Mouse (Mus musculus): Measurements from ENCODE around the gene Sesn2. TPM values are rescaled to one million over a fixed set of nuclear protein-coding genes. Genes with fewer than 3 reads are reported as not detected.
A peak's percentile ranks its signal among the peaks of the same experiment; 100 is the strongest.
"Not testable (repeated sequence)": the region's sequence is repeated elsewhere in the genome, so short reads cannot be mapped to it uniquely, and the experiment has no call there.

Gene Sesn2
- total RNA-seq (2015; ENCODE audit: low replicate concordance), result 11.2 and 11.7 TPM in 2 replicates
- total RNA-seq (2017; ENCODE audit: low replicate concordance), result 7.8 and 10.9 TPM in 2 replicates

- peak; percentile 84 for ATAC-seq (replicated peaks; ENCODE audit: low FRiP score, poor library complexity, severe bottlenecking)
Measured at GRCm38 (mm10) chr4:132510352-132510798, at the start of gene Sesn2. TSS of gene Sesn2 (minus strand) at chr4:132510501.

GRCm38 (mm10) chr4:132555550-132555949 lies 45.2 kb upstream of the Sesn2 start:
- ATAC-seq (replicated peaks; ENCODE audit: low FRiP score, poor library complexity, severe bottlenecking), result not testable (repeated sequence)

- ATAC-seq (replicated peaks; ENCODE audit: low FRiP score, poor library complexity, severe bottlenecking), result no peak
Measured at GRCm38 (mm10) chr4:132554653-132555052, 44.4 kb upstream of the Sesn2 start.

- ATAC-seq (replicated peaks; ENCODE audit: low FRiP score, poor library complexity, severe bottlenecking), result no peak
Measured at GRCm38 (mm10) chr4:132554221-132554620, 43.9 kb upstream of the Sesn2 start.

- ATAC-seq (replicated peaks; ENCODE audit: low FRiP score, poor library complexity, severe bottlenecking), result peak; percentile 89
Measured at GRCm38 (mm10) chr4:132545851-132546250, 35.5 kb upstream of the Sesn2 start.

GRCm38 (mm10) chr4:132542724-132543123 lies 32.4 kb upstream of the Sesn2 start:
- no peak for ATAC-seq (replicated peaks; ENCODE audit: low FRiP score, poor library complexity, severe bottlenecking)

GRCm38 (mm10) chr4:132541413-132541812 lies 31.1 kb upstream of the Sesn2 start:
- ATAC-seq (replicated peaks; ENCODE audit: low FRiP score, poor library complexity, severe bottlenecking), result no peak

- no peak for ATAC-seq (replicated peaks; ENCODE audit: low FRiP score, poor library complexity, severe bottlenecking)
Measured at GRCm38 (mm10) chr4:132539481-132539880, 29.2 kb upstream of the Sesn2 start.

GRCm38 (mm10) chr4:132535406-132536121 lies 25.3 kb upstream of the Sesn2 start, which contains the start of gene Dnajc8:
TSS of gene Dnajc8 (plus strand) at chr4:132535550.
- peak; percentile 54 for ATAC-seq (replicated peaks; ENCODE audit: low FRiP score, poor library complexity, severe bottlenecking)

- peak; percentile 75 for ATAC-seq (replicated peaks; ENCODE audit: low FRiP score, poor library complexity, severe bottlenecking)
Measured at GRCm38 (mm10) chr4:132532981-132533916, 22.9 kb upstream of the Sesn2 start, which contains the start of gene Atpif1. TSS of gene Atpif1 (minus strand) at chr4:132533659.

GRCm38 (mm10) chr4:132532496-132532895 lies 22.2 kb upstream of the Sesn2 start:
- peak; percentile 39 for ATAC-seq (replicated peaks; ENCODE audit: low FRiP score, poor library complexity, severe bottlenecking)

- ATAC-seq (replicated peaks; ENCODE audit: low FRiP score, poor library complexity, severe bottlenecking), result peak; percentile 54
Measured at GRCm38 (mm10) chr4:132530033-132530804, 19.9 kb upstream of the Sesn2 start.

- ATAC-seq (replicated peaks; ENCODE audit: low FRiP score, poor library complexity, severe bottlenecking), result no peak
Measured at GRCm38 (mm10) chr4:132529344-132529743, 19.0 kb upstream of the Sesn2 start.

- ATAC-seq (replicated peaks; ENCODE audit: low FRiP score, poor library complexity, severe bottlenecking), result no peak
Measured at GRCm38 (mm10) chr4:132527917-132528522, 17.7 kb upstream of the Sesn2 start.

- peak; percentile 61 for ATAC-seq (replicated peaks; ENCODE audit: low FRiP score, poor library complexity, severe bottlenecking)
Measured at GRCm38 (mm10) chr4:132526678-132527077, 16.4 kb upstream of the Sesn2 start.

- peak; percentile 77 for ATAC-seq (replicated peaks; ENCODE audit: low FRiP score, poor library complexity, severe bottlenecking)
Measured at GRCm38 (mm10) chr4:132524808-132525207, 14.5 kb upstream of the Sesn2 start.

GRCm38 (mm10) chr4:132524321-132524741 lies 14.0 kb upstream of the Sesn2 start:
- ATAC-seq (replicated peaks; ENCODE audit: low FRiP score, poor library complexity, severe bottlenecking), result no peak

GRCm38 (mm10) chr4:132519188-132519587 lies 8.9 kb upstream of the Sesn2 start:
- ATAC-seq (replicated peaks; ENCODE audit: low FRiP score, poor library complexity, severe bottlenecking), result no peak

GRCm38 (mm10) chr4:132518066-132518465 lies 7.8 kb upstream of the Sesn2 start:
- no peak for ATAC-seq (replicated peaks; ENCODE audit: low FRiP score, poor library complexity, severe bottlenecking)
